Mouse (Mus musculus): ENCODE measurements around the gene Chd6. TPM values are rescaled to one million over a fixed set of nuclear protein-coding genes. Genes with fewer than 3 reads are reported as not detected.

The Chd6 gene
- polyA plus RNA-seq, 1 experiment from 2014 or later, result 14.7 TPM

DNA sequence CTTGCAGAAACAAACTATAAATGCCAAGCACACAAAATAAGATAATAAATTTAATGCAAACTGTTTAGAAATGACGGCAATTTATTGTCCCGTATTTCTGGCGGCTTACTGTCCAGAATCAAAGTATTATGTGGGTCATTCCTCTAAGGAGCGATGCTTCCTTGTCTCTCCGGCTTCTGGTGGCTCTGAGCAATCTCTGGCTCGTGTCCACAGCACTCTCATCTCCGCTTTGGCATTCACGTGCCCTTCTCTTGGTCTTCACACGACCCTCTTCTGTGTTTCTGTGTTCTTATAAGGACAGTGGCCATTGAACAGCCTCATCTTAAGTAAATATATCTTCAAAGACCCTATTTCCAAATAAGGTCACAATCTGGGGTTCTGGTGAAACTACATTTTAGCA is 194.2 kb downstream of the Chd6 start:
- H3K9me3 ChIP-seq (ENCODE audit: control insufficient read depth, low read length), result no peaks in the 10 kb centered on the region
- H3K4me1 ChIP-seq (ENCODE audit: control insufficient read depth, insufficient read depth, low read length), result peaks cover 12% of the 10 kb centered on the region; the same call in 1 of the 2 replicates
- H3K27ac ChIP-seq (ENCODE audit: low read length), result peak overlapping the region; percentile 58
- no peak overlapping the region for H3K4me2 ChIP-seq (ENCODE audit: low read depth, low read length)
- 62% methylated on average over 9 of the region's 9 CpGs for WGBS
- no peak overlapping the region for H3K9ac ChIP-seq (ENCODE audit: low read depth, low read length)
- H3K27me3 ChIP-seq (replicated peaks; ENCODE audit: control insufficient read depth, insufficient read depth, low read length), result peaks cover 25% of the 10 kb centered on the region
- no peak for ATAC-seq
- H3K4me3 ChIP-seq (ENCODE audit: low read length), result no peak overlapping the region
- no peaks in the 10 kb centered on the region for H3K36me3 ChIP-seq (ENCODE audit: control insufficient read depth, insufficient read depth, low read length)

DNA sequence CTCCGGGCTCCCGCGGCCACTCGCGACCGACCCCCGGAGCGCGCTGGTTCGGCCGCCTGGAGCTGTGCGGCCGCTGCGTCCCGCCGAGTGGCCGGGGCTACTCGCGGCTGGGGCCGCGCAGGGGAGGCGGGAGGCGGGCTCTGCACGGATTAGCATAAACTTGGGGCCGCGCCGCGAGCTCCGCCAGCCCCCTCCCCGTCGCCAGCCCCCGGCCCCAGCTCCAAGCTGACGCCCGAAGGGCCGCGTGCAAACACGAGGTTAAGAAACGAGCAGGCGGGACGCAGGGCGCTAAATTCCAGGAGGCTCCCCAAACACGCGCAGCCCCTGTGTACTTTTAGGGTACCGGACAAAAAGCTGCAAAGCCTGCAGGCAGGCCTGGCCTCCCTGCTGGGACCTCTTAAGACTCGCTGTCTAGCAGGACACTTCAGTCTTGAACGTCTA is 196.6 kb downstream of the Chd6 start, which contains the start of gene Emilin3:
TSS of gene Emilin3 (minus strand) at position 98 of the 441 bp plus-strand sequence.
- peak; percentile 62 for ATAC-seq
- Histone ChIP-seq H3K9me3 (ENCODE audit: control insufficient read depth, low read length) (no peaks in the 10 kb centered on the region), H3K4me3 (ENCODE audit: low read length) (peak within 1 kb of the TSS; percentile 61), H3K4me1 (ENCODE audit: control insufficient read depth, insufficient read depth, low read length) (peaks cover 12% of the 10 kb centered on the region; the same call in 1 of the 2 replicates), H3K27ac (ENCODE audit: low read length) (peak within 1 kb of the TSS; percentile 57; the same call in 1 of the 2 replicates), H3K27me3 (replicated peaks; ENCODE audit: control insufficient read depth, insufficient read depth, low read length) (peaks cover 25% of the 10 kb centered on the region), H3K4me2 (ENCODE audit: low read depth, low read length) (peak within 1 kb of the TSS; percentile 93), H3K36me3 (ENCODE audit: control insufficient read depth, insufficient read depth, low read length) (peaks cover 2% of the 10 kb centered on the region; the same call in 1 of the 2 replicates), H3K9ac (ENCODE audit: low read depth, low read length) (peak within 1 kb of the TSS; percentile 74)
- WGBS, result under 1% methylated on average over 44 of the region's 46 CpGs

DNA sequence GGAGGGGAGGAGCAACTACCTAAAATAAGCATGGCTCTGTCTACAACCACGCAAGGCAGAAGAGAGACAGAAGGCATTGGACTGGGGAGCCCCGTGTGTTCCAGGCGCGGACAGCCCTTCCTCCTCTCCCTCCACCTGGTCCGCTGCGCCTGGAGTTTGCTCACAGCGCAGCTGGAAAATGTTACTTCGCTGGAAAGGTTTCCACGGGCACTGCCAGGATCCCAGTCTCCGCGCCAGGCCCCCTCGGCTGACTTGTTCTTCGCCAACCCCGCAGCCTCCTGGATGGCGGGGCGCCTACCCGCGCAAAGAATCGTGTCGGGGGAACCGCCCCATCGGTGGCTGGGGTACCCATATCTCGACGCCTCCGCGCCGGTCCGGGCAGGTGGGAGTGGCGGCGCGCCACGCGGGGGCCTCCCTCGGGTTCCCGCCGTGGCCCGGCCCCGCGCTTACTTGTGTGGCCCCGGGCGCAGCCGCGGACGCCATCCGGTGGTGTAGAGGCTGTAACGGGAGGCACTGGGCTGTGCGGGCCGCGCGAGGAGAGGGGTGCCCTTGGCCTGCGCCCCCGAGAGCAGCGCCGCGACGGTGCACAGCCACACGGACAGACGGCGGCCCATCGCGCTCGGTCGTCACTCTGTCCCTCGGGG is 197.2 kb downstream of the Chd6 start:
- Histone ChIP-seq H3K27ac (ENCODE audit: low read length) (0 out of 2 replicates have a peak overlapping the region, but pooled peaks have one; percentile 36), H3K27me3 (replicated peaks; ENCODE audit: control insufficient read depth, insufficient read depth, low read length) (peaks cover 25% of the 10 kb centered on the region), H3K4me3 (ENCODE audit: low read length) (peak overlapping the region; percentile 61), H3K9me3 (ENCODE audit: control insufficient read depth, low read length) (no peaks in the 10 kb centered on the region), H3K9ac (ENCODE audit: low read depth, low read length) (peak overlapping the region; percentile 74), H3K4me1 (ENCODE audit: control insufficient read depth, insufficient read depth, low read length) (peaks cover 12% of the 10 kb centered on the region; the same call in 1 of the 2 replicates), H3K4me2 (ENCODE audit: low read depth, low read length) (peak overlapping the region; percentile 93), H3K36me3 (ENCODE audit: control insufficient read depth, insufficient read depth, low read length) (peaks cover 2% of the 10 kb centered on the region; the same call in 1 of the 2 replicates)
- peak; percentile 47 for ATAC-seq
- WGBS, result 2% methylated on average over 62 of the region's 64 CpGs

DNA sequence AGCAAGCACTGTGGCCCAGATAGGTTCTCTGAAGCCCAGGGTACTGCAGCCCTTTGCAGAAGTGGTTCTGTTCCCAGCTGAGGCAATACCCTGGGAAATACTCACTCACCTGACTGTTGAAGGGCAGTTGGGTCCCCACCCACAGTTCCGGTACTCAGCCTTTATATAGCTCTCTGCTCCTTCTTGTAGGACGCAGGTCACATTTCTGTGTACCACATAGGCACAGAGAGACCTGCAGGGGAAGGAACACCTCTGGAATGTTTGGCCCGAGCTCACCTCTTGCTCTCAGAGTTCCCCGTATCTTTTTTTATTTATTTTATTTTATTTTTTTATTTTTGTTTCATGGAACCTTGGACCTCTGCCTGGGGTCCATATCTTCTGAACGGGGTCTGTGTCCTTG is 198.2 kb downstream of the Chd6 start:
- Histone ChIP-seq H3K9me3 (ENCODE audit: control insufficient read depth, low read length) (no peaks in the 10 kb centered on the region), H3K4me1 (ENCODE audit: control insufficient read depth, insufficient read depth, low read length) (peaks cover 12% of the 10 kb centered on the region; the same call in 1 of the 2 replicates), H3K9ac (ENCODE audit: low read depth, low read length) (no peak overlapping the region), H3K4me2 (ENCODE audit: low read depth, low read length) (peak overlapping the region; percentile 93), H3K27ac (ENCODE audit: low read length) (no peak overlapping the region), H3K4me3 (ENCODE audit: low read length) (peak overlapping the region; percentile 61; the same call in 1 of the 2 replicates), H3K36me3 (ENCODE audit: control insufficient read depth, insufficient read depth, low read length) (peaks cover 2% of the 10 kb centered on the region; the same call in 1 of the 2 replicates), H3K27me3 (replicated peaks; ENCODE audit: control insufficient read depth, insufficient read depth, low read length) (peaks cover 25% of the 10 kb centered on the region)
- WGBS, result 73% methylated on average over 5 of the region's 5 CpGs
- no peak for ATAC-seq

DNA sequence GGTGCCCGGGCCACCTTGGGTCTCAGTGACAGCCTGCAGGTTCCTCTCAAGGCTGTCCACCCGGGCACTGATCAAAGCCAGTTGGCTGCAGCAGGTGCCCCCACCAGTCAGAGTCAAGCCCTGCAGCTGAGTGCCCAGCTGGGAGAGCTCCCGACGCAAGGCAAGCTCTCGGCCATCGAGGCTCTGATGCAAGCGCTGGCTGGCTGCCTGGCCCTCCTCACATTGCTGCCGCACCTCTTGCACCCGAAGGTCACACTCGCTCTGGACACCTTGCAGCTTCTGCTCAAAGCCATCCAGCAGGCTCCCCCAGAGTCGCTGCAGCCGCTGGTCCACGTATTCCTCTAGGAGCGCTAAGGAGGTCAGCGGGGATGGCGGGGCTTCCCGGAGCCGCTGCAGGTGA is 200.3 kb downstream of the Chd6 start:
- H3K27ac ChIP-seq (ENCODE audit: low read length), result no peak overlapping the region
- H3K4me2 ChIP-seq (ENCODE audit: low read depth, low read length), result no peak overlapping the region
- peaks cover 9% of the 10 kb centered on the region; the same call in 1 of the 2 replicates for H3K4me1 ChIP-seq (ENCODE audit: control insufficient read depth, insufficient read depth, low read length)
- H3K9me3 ChIP-seq (ENCODE audit: control insufficient read depth, low read length), result no peaks in the 10 kb centered on the region
- H3K36me3 ChIP-seq (ENCODE audit: control insufficient read depth, insufficient read depth, low read length), result peaks cover 2% of the 10 kb centered on the region; the same call in 1 of the 2 replicates
- H3K27me3 ChIP-seq (replicated peaks; ENCODE audit: control insufficient read depth, insufficient read depth, low read length), result peaks cover 25% of the 10 kb centered on the region
- no peak for ATAC-seq
- 64% methylated on average over 18 of the region's 18 CpGs for WGBS
- no peak overlapping the region for H3K9ac ChIP-seq (ENCODE audit: low read depth, low read length)
- H3K4me3 ChIP-seq (ENCODE audit: low read length), result no peak overlapping the region

DNA sequence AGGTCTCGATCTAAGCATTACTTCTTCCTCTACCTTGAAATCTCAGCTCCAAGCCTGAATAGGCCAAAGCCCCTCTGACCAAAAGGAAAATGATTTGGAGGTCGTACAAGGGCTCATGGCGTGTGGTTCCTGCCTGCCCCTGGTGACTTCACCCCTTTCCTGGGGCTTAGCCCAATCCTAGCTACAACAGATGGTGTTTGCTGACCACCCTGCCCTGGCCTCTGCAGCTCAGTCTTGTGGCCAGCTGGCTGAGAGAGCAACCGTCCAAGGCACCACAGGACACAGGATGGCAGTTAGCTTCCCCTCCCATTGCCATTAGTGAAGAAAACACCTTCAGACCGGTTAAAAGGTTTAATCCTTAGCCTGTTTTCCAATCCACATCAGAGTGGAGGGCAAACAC is 202.8 kb downstream of the Chd6 start:
- no peak overlapping the region for H3K9ac ChIP-seq (ENCODE audit: low read depth, low read length)
- no peak overlapping the region for H3K27ac ChIP-seq (ENCODE audit: low read length)
- 0 out of 2 replicates have a peak, but pooled peaks cover 3% of the 10 kb centered on the region for H3K4me1 ChIP-seq (ENCODE audit: control insufficient read depth, insufficient read depth, low read length)
- H3K36me3 ChIP-seq (ENCODE audit: control insufficient read depth, insufficient read depth, low read length), result peaks cover 2% of the 10 kb centered on the region; the same call in 1 of the 2 replicates
- WGBS, result 74% methylated on average over 5 of the region's 5 CpGs
- ATAC-seq, result no peak
- no peaks in the 10 kb centered on the region for H3K9me3 ChIP-seq (ENCODE audit: control insufficient read depth, low read length)
- H3K27me3 ChIP-seq (replicated peaks; ENCODE audit: control insufficient read depth, insufficient read depth, low read length), result peaks cover 6% of the 10 kb centered on the region; the same call in 1 of the 2 replicates
- H3K4me3 ChIP-seq (ENCODE audit: low read length), result no peak overlapping the region
- H3K4me2 ChIP-seq (ENCODE audit: low read depth, low read length), result no peak overlapping the region

DNA sequence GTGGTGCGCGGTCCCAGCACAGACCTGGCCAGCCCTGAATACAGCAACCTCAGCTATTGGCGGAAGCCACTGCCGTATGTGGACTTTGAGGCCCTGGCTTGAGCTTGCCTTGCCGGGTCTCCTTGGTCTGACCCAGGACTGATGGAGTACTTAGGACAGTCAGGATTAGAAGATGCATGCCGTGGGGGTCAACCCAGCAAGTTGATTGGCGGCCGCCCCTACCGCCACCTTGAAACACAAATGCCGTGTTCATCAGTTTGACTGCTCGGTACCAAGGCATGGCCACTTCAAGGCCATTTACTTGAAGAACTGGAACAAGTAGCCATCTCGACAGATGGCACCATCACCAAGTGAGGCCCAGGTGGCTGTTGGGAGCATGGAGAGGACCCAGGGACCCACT is 203.6 kb downstream of the Chd6 start:
- Histone ChIP-seq H3K27ac (ENCODE audit: low read length) (no peak overlapping the region), H3K4me3 (ENCODE audit: low read length) (no peak overlapping the region), H3K4me1 (ENCODE audit: control insufficient read depth, insufficient read depth, low read length) (0 out of 2 replicates have a peak, but pooled peaks cover 3% of the 10 kb centered on the region), H3K4me2 (ENCODE audit: low read depth, low read length) (no peak overlapping the region), H3K27me3 (replicated peaks; ENCODE audit: control insufficient read depth, insufficient read depth, low read length) (no peaks in the 10 kb centered on the region; the same call in 1 of the 2 replicates), H3K9ac (ENCODE audit: low read depth, low read length) (no peak overlapping the region), H3K9me3 (ENCODE audit: control insufficient read depth, low read length) (no peaks in the 10 kb centered on the region), H3K36me3 (ENCODE audit: control insufficient read depth, insufficient read depth, low read length) (peaks cover 2% of the 10 kb centered on the region; the same call in 1 of the 2 replicates)
- no peak for ATAC-seq
- 96% methylated on average over 12 of the region's 12 CpGs for WGBS

DNA sequence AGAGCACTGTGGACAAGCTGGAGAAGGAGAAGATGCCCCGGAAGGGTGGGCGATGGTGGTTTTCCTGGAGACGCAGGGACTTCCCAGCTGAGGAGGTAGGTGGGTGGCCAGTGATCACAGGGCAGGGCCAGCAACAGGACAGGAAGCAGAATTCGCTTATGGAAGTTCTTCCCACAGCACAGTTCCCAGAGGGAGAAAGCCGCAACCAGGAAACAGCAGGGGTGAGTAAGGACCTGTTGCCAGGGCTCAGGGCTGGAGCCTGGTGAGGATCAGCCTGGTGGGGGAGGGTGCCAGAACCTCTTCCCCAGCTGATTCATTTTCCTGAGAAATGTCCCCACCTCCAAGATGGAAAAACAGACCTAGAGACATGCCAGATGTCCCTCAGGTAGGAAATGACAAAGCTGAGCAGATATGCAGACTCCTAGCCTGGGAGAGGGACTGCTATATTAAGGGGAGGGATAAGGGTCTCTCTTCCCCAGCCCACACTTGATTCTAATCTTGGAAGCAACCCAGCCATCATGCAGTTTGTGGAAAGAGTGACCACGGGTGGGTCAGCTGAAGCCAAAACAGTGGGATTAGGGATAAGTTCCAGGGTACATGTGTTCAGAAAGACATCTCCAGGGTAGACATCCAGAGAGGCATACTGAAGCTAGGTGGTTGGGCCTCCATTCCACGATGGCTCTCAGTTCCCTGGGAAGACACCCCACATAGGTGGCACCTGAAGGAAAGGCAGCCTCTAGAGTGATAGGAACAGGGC is 207.0 kb downstream of the Chd6 start:
- 69% methylated on average over 7 of the region's 7 CpGs for WGBS
- Histone ChIP-seq H3K36me3 (ENCODE audit: control insufficient read depth, insufficient read depth, low read length) (no peaks in the 10 kb centered on the region), H3K9ac (ENCODE audit: low read depth, low read length) (no peak overlapping the region), H3K4me1 (ENCODE audit: control insufficient read depth, insufficient read depth, low read length) (0 out of 2 replicates have a peak, but pooled peaks cover 3% of the 10 kb centered on the region), H3K4me3 (ENCODE audit: low read length) (no peak overlapping the region), H3K4me2 (ENCODE audit: low read depth, low read length) (no peak overlapping the region), H3K27ac (ENCODE audit: low read length) (no peak overlapping the region), H3K27me3 (replicated peaks; ENCODE audit: control insufficient read depth, insufficient read depth, low read length) (no peaks in the 10 kb centered on the region), H3K9me3 (ENCODE audit: control insufficient read depth, low read length) (no peaks in the 10 kb centered on the region)
- peak; percentile 28; the same call in 1 of the 2 replicates for ATAC-seq
